Mouse (Mus musculus): ENCODE measurements at regions not wholly inside any gene's neighbourhood (a gene's known extent, or its start where the extent isn't known, plus 50 kb on each side); places are given as distances from the start of the nearest gene placed in this dataset.
"Not testable (repeated sequence)": the region's sequence is repeated elsewhere in the genome, so short reads cannot be mapped to it uniquely, and the experiment has no call there.

- H3K27me3 ChIP-seq (ENCODE audit: insufficient read depth, low read length) = no peaks in the 10 kb centered on the region
- no peaks in the 10 kb centered on the region for H3K4me1 ChIP-seq (ENCODE audit: insufficient read depth, low read depth, low read length)
- no peaks in the 10 kb centered on the region for H3K36me3 ChIP-seq (replicated peaks)
- DNase-seq (ENCODE audit: low spot score) = no peak
- H3K4me3 ChIP-seq (ENCODE audit: low read depth, low read length) = no peak overlapping the region
- ATAC-seq (ENCODE audit: extremely low read depth, insufficient number of reproducible peaks, low FRiP score, poor library complexity, severe bottlenecking) = no peak
- TF ChIP-seq GATA1 (IDR thresholded peaks at IDR 0.05; ENCODE audit: borderline replicate concordance, low read length) = no peak
- TF ChIP-seq GATA2 (IDR thresholded peaks at IDR 0.05; ENCODE audit: borderline replicate concordance, low read depth, low read length) = no peak
- no peak for TF ChIP-seq TAL1 (conservative IDR thresholded peaks at IDR 0.05; ENCODE audit: low read depth, low read length)
- TF ChIP-seq POLR2AphosphoS5 (IDR thresholded peaks at IDR 0.05; ENCODE audit: insufficient replicate concordance, low read depth, low read length) = no peak
- TF ChIP-seq CTCF (IDR thresholded peaks at IDR 0.05; ENCODE audit: low read depth, low read length) = no peak
- no peaks in the 10 kb centered on the region for H3K9me3 ChIP-seq (replicated peaks)
Observed at GRCm38 (mm10) chr16:12807351-12807871, 302.1 kb upstream of the Ercc4 start.

GRCm38 (mm10) chr16:12811088-12811487, 298.4 kb upstream of the Ercc4 start:
- H3K4me1 ChIP-seq (ENCODE audit: insufficient read depth, low read depth, low read length) = no peaks in the 10 kb centered on the region
- no peak for DNase-seq (ENCODE audit: low spot score)
- H3K36me3 ChIP-seq (replicated peaks) = no peaks in the 10 kb centered on the region
- TF ChIP-seq POLR2AphosphoS5 (IDR thresholded peaks at IDR 0.05; ENCODE audit: insufficient replicate concordance, low read depth, low read length) (no peak), CTCF (IDR thresholded peaks at IDR 0.05; ENCODE audit: low read depth, low read length) (no peak), GATA1 (IDR thresholded peaks at IDR 0.05; ENCODE audit: borderline replicate concordance, low read length) (no peak), TAL1 (conservative IDR thresholded peaks at IDR 0.05; ENCODE audit: low read depth, low read length) (no peak), GATA2 (IDR thresholded peaks at IDR 0.05; ENCODE audit: borderline replicate concordance, low read depth, low read length) (no peak)
- H3K27me3 ChIP-seq (ENCODE audit: insufficient read depth, low read length) = no peaks in the 10 kb centered on the region
- H3K4me3 ChIP-seq (ENCODE audit: low read depth, low read length) = no peak overlapping the region
- no peak for ATAC-seq (ENCODE audit: extremely low read depth, insufficient number of reproducible peaks, low FRiP score, poor library complexity, severe bottlenecking)
- no peaks in the 10 kb centered on the region for H3K9me3 ChIP-seq (replicated peaks)

- no peak for ATAC-seq (ENCODE audit: extremely low read depth, insufficient number of reproducible peaks, low FRiP score, poor library complexity, severe bottlenecking)
- Histone ChIP-seq H3K4me3 (ENCODE audit: low read depth, low read length) (no peak overlapping the region), H3K9me3 (replicated peaks) (no peaks in the 10 kb centered on the region), H3K4me1 (ENCODE audit: insufficient read depth, low read depth, low read length) (no peaks in the 10 kb centered on the region), H3K27me3 (ENCODE audit: insufficient read depth, low read length) (no peaks in the 10 kb centered on the region), H3K36me3 (replicated peaks) (no peaks in the 10 kb centered on the region)
- DNase-seq (ENCODE audit: low spot score) = no peak
- TF ChIP-seq POLR2AphosphoS5 (IDR thresholded peaks at IDR 0.05; ENCODE audit: insufficient replicate concordance, low read depth, low read length) = no peak
- no peak for TF ChIP-seq GATA1 (IDR thresholded peaks at IDR 0.05; ENCODE audit: borderline replicate concordance, low read length)
- no peak for TF ChIP-seq TAL1 (conservative IDR thresholded peaks at IDR 0.05; ENCODE audit: low read depth, low read length)
- TF ChIP-seq CTCF (IDR thresholded peaks at IDR 0.05; ENCODE audit: low read depth, low read length) = no peak
- no peak for TF ChIP-seq GATA2 (IDR thresholded peaks at IDR 0.05; ENCODE audit: borderline replicate concordance, low read depth, low read length)
Observed at GRCm38 (mm10) chr16:12824646-12825045, 284.8 kb upstream of the Ercc4 start.

- no peak for ATAC-seq (ENCODE audit: extremely low read depth, insufficient number of reproducible peaks, low FRiP score, poor library complexity, severe bottlenecking)
- TF ChIP-seq CTCF (IDR thresholded peaks at IDR 0.05; ENCODE audit: low read depth, low read length) (no peak), GATA1 (IDR thresholded peaks at IDR 0.05; ENCODE audit: borderline replicate concordance, low read length) (no peak), GATA2 (IDR thresholded peaks at IDR 0.05; ENCODE audit: borderline replicate concordance, low read depth, low read length) (no peak), POLR2AphosphoS5 (IDR thresholded peaks at IDR 0.05; ENCODE audit: insufficient replicate concordance, low read depth, low read length) (no peak), TAL1 (conservative IDR thresholded peaks at IDR 0.05; ENCODE audit: low read depth, low read length) (no peak)
- Histone ChIP-seq H3K9me3 (replicated peaks) (no peaks in the 10 kb centered on the region), H3K4me3 (ENCODE audit: low read depth, low read length) (no peak overlapping the region), H3K27me3 (ENCODE audit: insufficient read depth, low read length) (no peaks in the 10 kb centered on the region), H3K36me3 (replicated peaks) (no peaks in the 10 kb centered on the region), H3K4me1 (ENCODE audit: insufficient read depth, low read depth, low read length) (no peaks in the 10 kb centered on the region)
- no peak for DNase-seq (ENCODE audit: low spot score)
Observed at GRCm38 (mm10) chr16:12826222-12826621, 283.3 kb upstream of the Ercc4 start.

- H3K36me3 ChIP-seq (replicated peaks); DNase-seq (ENCODE audit: low spot score); H3K27me3 ChIP-seq (ENCODE audit: insufficient read depth, low read length); H3K9me3 ChIP-seq (replicated peaks); H3K4me3 ChIP-seq (ENCODE audit: low read depth, low read length); H3K4me1 ChIP-seq (ENCODE audit: insufficient read depth, low read depth, low read length); ATAC-seq (ENCODE audit: extremely low read depth, insufficient number of reproducible peaks, low FRiP score, poor library complexity, severe bottlenecking): not testable (repeated sequence)
Observed at GRCm38 (mm10) chr16:12831308-12831707, 278.2 kb upstream of the Ercc4 start.

- no peaks in the 10 kb centered on the region for H3K4me1 ChIP-seq (ENCODE audit: insufficient read depth, low read depth, low read length)
- H3K27me3 ChIP-seq (ENCODE audit: insufficient read depth, low read length) = no peaks in the 10 kb centered on the region
- no peaks in the 10 kb centered on the region for H3K9me3 ChIP-seq (replicated peaks)
- ATAC-seq (ENCODE audit: extremely low read depth, insufficient number of reproducible peaks, low FRiP score, poor library complexity, severe bottlenecking) = no peak
- H3K36me3 ChIP-seq (replicated peaks) = no peaks in the 10 kb centered on the region
- no peak overlapping the region for H3K4me3 ChIP-seq (ENCODE audit: low read depth, low read length)
- no peak for TF ChIP-seq GATA2 (IDR thresholded peaks at IDR 0.05; ENCODE audit: borderline replicate concordance, low read depth, low read length)
- TF ChIP-seq CTCF (IDR thresholded peaks at IDR 0.05; ENCODE audit: low read depth, low read length) = no peak
- TF ChIP-seq TAL1 (conservative IDR thresholded peaks at IDR 0.05; ENCODE audit: low read depth, low read length) = no peak
- TF ChIP-seq GATA1 (IDR thresholded peaks at IDR 0.05; ENCODE audit: borderline replicate concordance, low read length) = no peak
- no peak for TF ChIP-seq POLR2AphosphoS5 (IDR thresholded peaks at IDR 0.05; ENCODE audit: insufficient replicate concordance, low read depth, low read length)
- DNase-seq (ENCODE audit: low spot score) = no peak
Observed at GRCm38 (mm10) chr16:12856356-12856755, 253.1 kb upstream of the Ercc4 start.
